Comparison of ENCODE assay signal across 8 mouse cellular contexts in genomic region chr1:84838156-84838555, GRCm38 (mm10). TPM values are rescaled to one million over a fixed set of nuclear protein-coding genes. Genes with fewer than 3 reads are reported as not detected.
DNase-seq lines count a peak whose midpoint lies in the region; ATAC-seq and TF ChIP-seq lines count a peak whose summit lies in the region.

No protein-coding gene starts in this region.

- peak overlapping the region; percentile 99 for H3K27ac ChIP-seq in heart, embryonic 15.5 days
- peak overlapping the region; percentile 43 for H3K27ac ChIP-seq in MEL (ENCODE audit: control insufficient read depth, low read depth, low read length)
- H3K27ac ChIP-seq in forebrain, embryonic 14.5 days (ENCODE audit: low read depth, low read length), result peak overlapping the region; percentile 98
- peak overlapping the region; percentile 94 for H3K27ac ChIP-seq in liver, embryonic 15.5 days (replicated peaks)
- H3K27ac ChIP-seq in stomach, embryonic 15.5 days, result peak overlapping the region; percentile 99

- WGBS in heart, embryonic 15.5 days, result under 1% methylated on average over 22 of the region's 22 CpGs
- 1% methylated on average over 20 of the region's 22 CpGs for WGBS in forebrain, embryonic 14.5 days
- WGBS in liver, embryonic 15.5 days (ENCODE audit: insufficient replicate concordance), result under 1% methylated on average over 22 of the region's 22 CpGs
- WGBS in stomach, embryonic 15.5 days, result 0% methylated on average over 22 of the region's 22 CpGs

- no peak for DNase-seq in heart, postnatal 14 days
- peak; percentile 49 for DNase-seq in MEL (ENCODE audit: low read depth, low spot score)
- DNase-seq in forebrain, embryonic 14.5 days (ENCODE audit: low spot score), result peak; percentile 9
- no peak for DNase-seq in right cerebral cortex, postnatal 14 days
- no peak for DNase-seq in B cell, adult 2 months

- TF ChIP-seq RAD21 in MEL (IDR thresholded peaks at IDR 0.05; ENCODE audit: low read depth, low read length), result no peak

- H3K36me3 ChIP-seq in heart, embryonic 15.5 days, result peaks cover 5% of the 10 kb centered on the region; the same call in 1 of the 2 replicates
- H3K36me3 ChIP-seq in MEL (ENCODE audit: control insufficient read depth in 1 of 2, insufficient read depth in 2 of 2, low read length in 2 of 2), result peaks cover 6 to 19% of the 10 kb centered on the region in 2 experiments
- peaks cover 9% of the 10 kb centered on the region for H3K36me3 ChIP-seq in forebrain, embryonic 14.5 days (ENCODE audit: control insufficient read depth, insufficient read depth, low read length)
- H3K36me3 ChIP-seq in liver, embryonic 15.5 days (replicated peaks), result no peaks in the 10 kb centered on the region; the same call in 1 of the 2 replicates
- peaks cover 3% of the 10 kb centered on the region; the same call in 1 of the 2 replicates for H3K36me3 ChIP-seq in stomach, embryonic 15.5 days

- H3K4me2 ChIP-seq in heart, embryonic 15.5 days, result peak overlapping the region; percentile 80
- peak overlapping the region; percentile 81 for H3K4me2 ChIP-seq in forebrain, embryonic 14.5 days (ENCODE audit: low read length)
- H3K4me2 ChIP-seq in liver, embryonic 15.5 days, result peak overlapping the region; percentile 81
- H3K4me2 ChIP-seq in stomach, embryonic 15.5 days, result peak overlapping the region; percentile 60

- no peaks in the 10 kb centered on the region for H3K9me3 ChIP-seq in heart, embryonic 15.5 days (replicated peaks)
- H3K9me3 ChIP-seq in MEL (replicated peaks; ENCODE audit: insufficient read depth, low read length), result no peaks in the 10 kb centered on the region
- H3K9me3 ChIP-seq in forebrain, embryonic 14.5 days (replicated peaks; ENCODE audit: control insufficient read depth, low read length), result no peaks in the 10 kb centered on the region
- no peaks in the 10 kb centered on the region for H3K9me3 ChIP-seq in liver, embryonic 15.5 days (replicated peaks)
- no peaks in the 10 kb centered on the region for H3K9me3 ChIP-seq in stomach, embryonic 15.5 days

- H3K4me3 ChIP-seq in heart, embryonic 15.5 days, result peak overlapping the region; percentile 98
- H3K4me3 ChIP-seq in MEL (ENCODE audit: control insufficient read depth in 1 of 2, insufficient read depth in 1 of 2, low read depth in 2 of 2, low read length in 2 of 2), result peak overlapping the region; percentile 79 to 94
- peak overlapping the region; percentile 92 for H3K4me3 ChIP-seq in forebrain, embryonic 14.5 days (ENCODE audit: low read depth, low read length)
- H3K4me3 ChIP-seq in liver, embryonic 15.5 days (replicated peaks), result peak overlapping the region; percentile 98
- peak overlapping the region; percentile 99 for H3K4me3 ChIP-seq in stomach, embryonic 15.5 days (replicated peaks)

- H3K9ac ChIP-seq in heart, embryonic 15.5 days, result peak overlapping the region; percentile 99
- peak overlapping the region; percentile 100 for H3K9ac ChIP-seq in MEL (ENCODE audit: control insufficient read depth, low read depth, low read length, poor library complexity, severe bottlenecking)
- H3K9ac ChIP-seq in forebrain, embryonic 14.5 days (ENCODE audit: low read length), result peak overlapping the region; percentile 95
- peak overlapping the region; percentile 97 for H3K9ac ChIP-seq in liver, embryonic 15.5 days
- H3K9ac ChIP-seq in stomach, embryonic 15.5 days, result peak overlapping the region; percentile 98

- no peak for TF ChIP-seq EP300 in MEL (IDR thresholded peaks at IDR 0.05; ENCODE audit: low read depth in 1 of 2, low read length in 2 of 2)

- peaks cover 54% of the 10 kb centered on the region for H3K79me2 ChIP-seq in MEL (ENCODE audit: control insufficient read depth, insufficient read depth, low read length, poor library complexity)

- ATAC-seq in heart, embryonic 15.5 days (replicated peaks; ENCODE audit: insufficient number of reproducible peaks, insufficient read depth, low FRiP score, low read depth), result no peak
- ATAC-seq in forebrain, embryonic 14.5 days, result peak; percentile 3; the same call in 1 of the 2 replicates
- no peak for ATAC-seq in liver, embryonic 15.5 days (ENCODE audit: insufficient read depth)
- 0 out of 2 replicates have a peak, but pooled peaks have one; percentile 0 for ATAC-seq in stomach, embryonic 15.5 days (ENCODE audit: insufficient read depth, low FRiP score, low read depth)

- no peak for TF ChIP-seq CTCF in MEL (IDR thresholded peaks at IDR 0.05 in 2 of 3, conservative IDR thresholded peaks at IDR 0.05 in 1 of 3; ENCODE audit: control insufficient read depth in 1 of 3, insufficient read depth in 1 of 3, low read depth in 2 of 3, low read length in 3 of 3, poor library complexity in 1 of 3, severe bottlenecking in 1 of 3)

- intact Hi-C loops in heart, postnatal 14 days (cut with DNase I), result loop anchor here (5.0 to 10.0 kb wide), 4 partner anchors 36 to 101 kb away; no protein-coding TSS in a partner anchor

- H3K27me3 ChIP-seq in heart, embryonic 15.5 days, result no peaks in the 10 kb centered on the region
- H3K27me3 ChIP-seq in MEL (ENCODE audit: control insufficient read depth in 1 of 2, insufficient read depth in 2 of 2, low read length in 2 of 2), result no peaks in the 10 kb centered on the region
- no peaks in the 10 kb centered on the region for H3K27me3 ChIP-seq in forebrain, embryonic 14.5 days (replicated peaks; ENCODE audit: control insufficient read depth, insufficient read depth, low read length)
- H3K27me3 ChIP-seq in liver, embryonic 15.5 days, result no peaks in the 10 kb centered on the region
- H3K27me3 ChIP-seq in stomach, embryonic 15.5 days (replicated peaks), result no peaks in the 10 kb centered on the region

- H3K4me1 ChIP-seq in heart, embryonic 15.5 days (replicated peaks), result peaks cover 19% of the 10 kb centered on the region
- peaks cover 0 to 7% of the 10 kb centered on the region in 2 experiments; a peak in 1 of 4 replicates for H3K4me1 ChIP-seq in MEL (ENCODE audit: control insufficient read depth in 1 of 2, insufficient read depth in 2 of 2, low read length in 2 of 2)
- H3K4me1 ChIP-seq in forebrain, embryonic 14.5 days (ENCODE audit: control insufficient read depth, insufficient read depth, low read length), result peaks cover 5% of the 10 kb centered on the region
- H3K4me1 ChIP-seq in liver, embryonic 15.5 days (replicated peaks), result peaks cover 31% of the 10 kb centered on the region
- peaks cover 5% of the 10 kb centered on the region; the same call in 1 of the 2 replicates for H3K4me1 ChIP-seq in stomach, embryonic 15.5 days

- TF ChIP-seq POLR2A in MEL (IDR thresholded peaks at IDR 0.05; ENCODE audit: control insufficient read depth in 1 of 2, insufficient read depth in 1 of 2, low read depth in 1 of 2, low read length in 2 of 2, poor library complexity in 1 of 2), result no peak

TF ChIP-seq in MEL, 35 proteins besides CTCF, POLR2A, EP300 and RAD21:
- TF ChIP-seq SIN3A (IDR thresholded peaks at IDR 0.05; ENCODE audit: low read length) (peak; percentile 14; the same call in 1 of the 2 replicates), NRF1 (IDR thresholded peaks at IDR 0.05; ENCODE audit: insufficient read depth, low read depth, low read length, poor library complexity, severe bottlenecking) (no peak), TBP (IDR thresholded peaks at IDR 0.05; ENCODE audit: low read depth, low read length) (no peak)

RNA-seq across cellular contexts. Expression of gene Fbxo36, which starts 1.5 kb away (rescaled TPM):
- polyA plus RNA-seq in heart, embryonic 15.5 days (2015; fragmentation: Nextera tagmentation; extraction: Ambion mirVana), result 6.8 and 7.3 TPM in 2 replicates
- 1 to 10 TPM; 1.2 to 1.8 TPM for total RNA-seq in heart, postnatal 14 days (2021)
- total RNA-seq in MEL (2012; rRNA removed), result 1.4 and 2.5 TPM in 2 replicates
- 1 to 10 TPM in 1 of 2 experiments, not detected in 1; 2.9 TPM for polyA plus RNA-seq in MEL (2012; ENCODE audit: insufficient read depth in 1 of 2, insufficient read length in 2 of 2, low read depth in 1 of 2, low replicate concordance in 2 of 2, missing spikeins in 1 of 2)
- polyA plus RNA-seq in forebrain, embryonic 14.5 days (2014; fragmentation: Nextera tagmentation; extraction: Ambion mirVana), result 6.3 and 7.5 TPM in 2 replicates
- 5.9 and 7.3 TPM in 2 replicates for polyA plus RNA-seq in liver, embryonic 15.5 days (2015; fragmentation: Nextera tagmentation; extraction: Ambion mirVana)
- polyA plus RNA-seq in stomach, embryonic 15.5 days (2015; fragmentation: Nextera tagmentation; extraction: Ambion mirVana), result 10.1 and 10.5 TPM in 2 replicates

RNA-seq across cellular contexts. Expression of gene Trip12, which starts 2.2 kb away (rescaled TPM):
- polyA plus RNA-seq in heart, embryonic 15.5 days (2015; fragmentation: Nextera tagmentation; extraction: Ambion mirVana), result 43.4 and 51.0 TPM in 2 replicates
- total RNA-seq in heart, postnatal 14 days (2021), result 100 to 1,000 TPM; 195 to 201 TPM
- total RNA-seq in MEL (2012; rRNA removed), result 94.3 and 116 TPM in 2 replicates
- polyA plus RNA-seq in MEL (2012; ENCODE audit: insufficient read depth in 1 of 2, insufficient read length in 2 of 2, low read depth in 1 of 2, low replicate concordance in 2 of 2, missing spikeins in 1 of 2), result 100 to 1,000 TPM; 133 to 134 TPM
- 50.8 and 64.6 TPM in 2 replicates for polyA plus RNA-seq in forebrain, embryonic 14.5 days (2014; fragmentation: Nextera tagmentation; extraction: Ambion mirVana)
- 27.5 and 29.5 TPM in 2 replicates for polyA plus RNA-seq in liver, embryonic 15.5 days (2015; fragmentation: Nextera tagmentation; extraction: Ambion mirVana)
- polyA plus RNA-seq in stomach, embryonic 15.5 days (2015; fragmentation: Nextera tagmentation; extraction: Ambion mirVana), result 53.4 and 58.3 TPM in 2 replicates

Comparison
In these comparisons a context has a peak if more than half of its experiments do, and no peak if none do; other contexts are left out.
1. ATAC-seq: peak in forebrain, embryonic 14.5 days (single experiment) and stomach, embryonic 15.5 days (single experiment); none in heart, embryonic 15.5 days (single experiment) and liver, embryonic 15.5 days (single experiment).
2. H3K27ac ChIP-seq: peak in every context shown above with its lines; median percentile 99 in heart, embryonic 15.5 days; 99 in stomach, embryonic 15.5 days; 98 in forebrain, embryonic 14.5 days; 94 in liver, embryonic 15.5 days; 43 in MEL.
3. DNase-seq: peak in MEL (single experiment) and forebrain, embryonic 14.5 days (single experiment); none in heart, postnatal 14 days (0 of 2), right cerebral cortex, postnatal 14 days (single experiment) and B cell, adult 2 months (0 of 2).
4. Peak in every context shown above with its lines, with median percentiles within 50 percentile points of each other: H3K4me2 ChIP-seq, H3K4me3 ChIP-seq and H3K9ac ChIP-seq.